In genomic region chr3:121427520-121427908, GRCm38 (mm10) we compare ENCODE assay signal across 8 mouse cellular contexts. TPM values are rescaled to one million over a fixed set of nuclear protein-coding genes. Genes with fewer than 3 reads are reported as not detected.
DNase-seq lines count a peak whose midpoint lies in the region; ATAC-seq and TF ChIP-seq lines count a peak whose summit lies in the region.

No protein-coding gene starts in this region.

- dilution Hi-C loops in CH12.LX (cut with MboI; ENCODE audit: extremely low pct_ligation_motif_present, extremely low pct_unique_long_range_greater_than_20kb, low sequenced_read_pairs), result no loop called here

- H3K9ac ChIP-seq in CH12.LX (ENCODE audit: insufficient read depth, low read depth), result peak overlapping the region; percentile 6; the same call in 1 of the 2 replicates
- H3K9ac ChIP-seq in forebrain, embryonic 14.5 days (ENCODE audit: low read length), result peak overlapping the region; percentile 97
- peak overlapping the region; percentile 72 for H3K9ac ChIP-seq in liver, embryonic 15.5 days
- H3K9ac ChIP-seq in neural tube, embryonic 15.5 days (replicated peaks), result peak overlapping the region; percentile 96

- no peaks in the 10 kb centered on the region for H3K79me2 ChIP-seq in CH12.LX (replicated peaks; ENCODE audit: control insufficient read depth, extremely low read depth, insufficient read depth, poor library complexity, severe bottlenecking)

- TF ChIP-seq POLR2A in CH12.LX (IDR thresholded peaks at IDR 0.05; ENCODE audit: low read depth, low read length), result no peak

- intact Hi-C loops in heart, postnatal 10 days (cut with DNase I), result loop anchor here (2.0 to 5.0 kb wide), 4 partner anchors 17 to 119 kb away; no protein-coding TSS in a partner anchor

- peaks cover 0 to 2% of the 10 kb centered on the region in 2 experiments for H3K36me3 ChIP-seq in CH12.LX (replicated peaks in 1 of 2; ENCODE audit: control insufficient read depth in 1 of 2, insufficient read depth in 1 of 2, low read length in 1 of 2)
- H3K36me3 ChIP-seq in forebrain, embryonic 14.5 days (ENCODE audit: control insufficient read depth, insufficient read depth, low read length), result no peaks in the 10 kb centered on the region
- H3K36me3 ChIP-seq in liver, embryonic 15.5 days (replicated peaks), result no peaks in the 10 kb centered on the region
- H3K36me3 ChIP-seq in neural tube, embryonic 15.5 days, result no peaks in the 10 kb centered on the region

- TF ChIP-seq EP300 in CH12.LX (IDR thresholded peaks at IDR 0.05; ENCODE audit: low read length), result no peak

- peak; percentile 71 for ATAC-seq in forebrain, embryonic 14.5 days
- ATAC-seq in liver, embryonic 15.5 days (ENCODE audit: insufficient read depth), result no peak
- ATAC-seq in neural tube, embryonic 15.5 days (ENCODE audit: low FRiP score), result peak; percentile 67

- peak overlapping the region; percentile 44 to 73 (median 58) for H3K4me3 ChIP-seq in CH12.LX (replicated peaks in 1 of 3; ENCODE audit: low read depth in 2 of 3, low read length in 2 of 3, poor library complexity in 1 of 3)
- peak overlapping the region; percentile 89 for H3K4me3 ChIP-seq in forebrain, embryonic 14.5 days (ENCODE audit: low read depth, low read length)
- H3K4me3 ChIP-seq in liver, embryonic 15.5 days (replicated peaks), result peak overlapping the region; percentile 71
- peak overlapping the region; percentile 93 for H3K4me3 ChIP-seq in neural tube, embryonic 15.5 days (replicated peaks)

- peak; percentile 8 for DNase-seq in CH12.LX (ENCODE audit: extremely low read depth)
- peak; percentile 64 for DNase-seq in brain, embryonic 18.5 days (ENCODE audit: low read depth, low spot score)
- peak; percentile 93 for DNase-seq in forebrain, embryonic 14.5 days (ENCODE audit: low spot score)
- DNase-seq in heart, postnatal 10 days, result peak; percentile 86
- peak; percentile 61 for DNase-seq in layer of hippocampus, adult 11-12 months (ENCODE audit: low spot score)
- DNase-seq in urinary bladder, postnatal 25 days (ENCODE audit: low spot score), result peak; percentile 43

- TF ChIP-seq RAD21 in CH12.LX (IDR thresholded peaks at IDR 0.05; ENCODE audit: low read depth, low read length), result no peak

- in situ Hi-C loops in CH12.LX (cut with MboI; ENCODE audit: low pct_ligation_motif_present, low pct_unique_long_range_greater_than_20kb, low sequenced_read_pairs), result no loop called here

- H3K4me2 ChIP-seq in CH12.LX (ENCODE audit: insufficient read depth, low read depth, poor library complexity, severe bottlenecking), result peak overlapping the region; percentile 80
- peak overlapping the region; percentile 93 for H3K4me2 ChIP-seq in forebrain, embryonic 14.5 days (ENCODE audit: low read length)
- peak overlapping the region; percentile 95 for H3K4me2 ChIP-seq in liver, embryonic 15.5 days
- peak overlapping the region; percentile 92 for H3K4me2 ChIP-seq in neural tube, embryonic 15.5 days

- TF ChIP-seq CTCF in CH12.LX (conservative IDR thresholded peaks at IDR 0.05 in 1 of 2, IDR thresholded peaks at IDR 0.05 in 1 of 2; ENCODE audit: low read depth in 2 of 2, low read length in 2 of 2), result no peak

- H3K27me3 ChIP-seq in CH12.LX (replicated peaks), result peaks cover 13% of the 10 kb centered on the region
- H3K27me3 ChIP-seq in forebrain, embryonic 14.5 days (replicated peaks; ENCODE audit: control insufficient read depth, insufficient read depth, low read length), result no peaks in the 10 kb centered on the region
- H3K27me3 ChIP-seq in liver, embryonic 15.5 days, result peaks cover 31% of the 10 kb centered on the region
- H3K27me3 ChIP-seq in neural tube, embryonic 15.5 days (replicated peaks), result no peaks in the 10 kb centered on the region

- 0% methylated on average over 13 of the region's 13 CpGs for WGBS in forebrain, embryonic 14.5 days
- under 1% methylated on average over 13 of the region's 13 CpGs for WGBS in liver, embryonic 15.5 days (ENCODE audit: insufficient replicate concordance)
- 0% methylated on average over 13 of the region's 13 CpGs for WGBS in neural tube, embryonic 15.5 days

- no peak overlapping the region for H3K27ac ChIP-seq in CH12.LX (ENCODE audit: insufficient read depth, low read depth)
- peak overlapping the region; percentile 98 for H3K27ac ChIP-seq in forebrain, embryonic 14.5 days (ENCODE audit: low read depth, low read length)
- peak overlapping the region; percentile 81 for H3K27ac ChIP-seq in liver, embryonic 15.5 days (replicated peaks)
- peak overlapping the region; percentile 97 for H3K27ac ChIP-seq in neural tube, embryonic 15.5 days (replicated peaks)

- no peaks in the 10 kb centered on the region for H3K9me3 ChIP-seq in CH12.LX (replicated peaks; ENCODE audit: low read length)
- H3K9me3 ChIP-seq in forebrain, embryonic 14.5 days (replicated peaks; ENCODE audit: control insufficient read depth, low read length), result no peaks in the 10 kb centered on the region
- H3K9me3 ChIP-seq in liver, embryonic 15.5 days (replicated peaks), result no peaks in the 10 kb centered on the region
- no peaks in the 10 kb centered on the region for H3K9me3 ChIP-seq in neural tube, embryonic 15.5 days (replicated peaks)

- H3K4me1 ChIP-seq in CH12.LX (ENCODE audit: control insufficient read depth in 1 of 2, insufficient read depth in 2 of 2), result peaks cover 0 to 27% of the 10 kb centered on the region in 2 experiments; a peak in 2 of 4 replicates
- peaks cover 29% of the 10 kb centered on the region for H3K4me1 ChIP-seq in forebrain, embryonic 14.5 days (ENCODE audit: control insufficient read depth, insufficient read depth, low read length)
- peaks cover 54% of the 10 kb centered on the region for H3K4me1 ChIP-seq in liver, embryonic 15.5 days (replicated peaks)
- H3K4me1 ChIP-seq in neural tube, embryonic 15.5 days, result peaks cover 45% of the 10 kb centered on the region

TF ChIP-seq in CH12.LX, 34 proteins besides CTCF, POLR2A, EP300 and RAD21:
- TF ChIP-seq ELF1 (IDR thresholded peaks at IDR 0.05; ENCODE audit: low read depth, low read length), result no peak
- TF ChIP-seq CHD1 (IDR thresholded peaks at IDR 0.05; ENCODE audit: low read depth, low read length), result no peak
- TF ChIP-seq HCFC1 (IDR thresholded peaks at IDR 0.05; ENCODE audit: low read depth, low read length), result no peak
- no peak for TF ChIP-seq JUN (IDR thresholded peaks at IDR 0.05; ENCODE audit: insufficient read depth, low read depth, low read length)
- no peak for TF ChIP-seq USF2 (conservative IDR thresholded peaks at IDR 0.05; ENCODE audit: low read depth, low read length)
- no peak for TF ChIP-seq SIN3A (IDR thresholded peaks at IDR 0.05; ENCODE audit: low read length)
- no peak for TF ChIP-seq GABPA (IDR thresholded peaks at IDR 0.05; ENCODE audit: insufficient replicate concordance, low read depth, low read length)
- no peak for TF ChIP-seq POLR2AphosphoS2 (IDR thresholded peaks at IDR 0.05; ENCODE audit: low read depth, low read length)
- no peak for TF ChIP-seq JUND (conservative IDR thresholded peaks at IDR 0.05; ENCODE audit: low read depth, low read length)
- TF ChIP-seq MYC (IDR thresholded peaks at IDR 0.05; ENCODE audit: low read depth, low read length), result no peak
- TF ChIP-seq MAZ (IDR thresholded peaks at IDR 0.05; ENCODE audit: low read depth, low read length), result no peak
- TF ChIP-seq USF1 (IDR thresholded peaks at IDR 0.05; ENCODE audit: low read depth, low read length), result no peak
- no peak for TF ChIP-seq CHD2 (IDR thresholded peaks at IDR 0.05; ENCODE audit: low read length)
- no peak for TF ChIP-seq MAFK (IDR thresholded peaks at IDR 0.05; ENCODE audit: insufficient replicate concordance, low read length)
- TF ChIP-seq SMC3 (IDR thresholded peaks at IDR 0.05; ENCODE audit: low read depth, low read length), result no peak
- TF ChIP-seq NRF1 (IDR thresholded peaks at IDR 0.05; ENCODE audit: low read depth, low read length), result no peak
- TF ChIP-seq ZMIZ1 (IDR thresholded peaks at IDR 0.05; ENCODE audit: low read depth, low read length), result no peak
- TF ChIP-seq RCOR1 (conservative IDR thresholded peaks at IDR 0.05; ENCODE audit: low read depth, low read length), result no peak
- no peak for TF ChIP-seq NELFE (IDR thresholded peaks at IDR 0.05; ENCODE audit: low read depth, low read length)
- no peak for TF ChIP-seq BHLHE40 (IDR thresholded peaks at IDR 0.05; ENCODE audit: low read depth, low read length)

RNA-seq across cellular contexts. Expression of gene Cnn3, which starts 1.2 kb away (rescaled TPM):
- total RNA-seq in CH12.LX (2012; rRNA removed) (9.5 and 12.5 TPM in 2 replicates), CH12.LX (2014; rRNA removed) (46.4 and 48.3 TPM in 2 replicates)
- polyA plus RNA-seq in CH12.LX (2012; ENCODE audit: insufficient read length, low read depth), result 50.4 and 58.5 TPM in 2 replicates
- 691 and 743 TPM in 2 replicates for polyA plus RNA-seq in forebrain, embryonic 14.5 days (2014; fragmentation: Nextera tagmentation; extraction: Ambion mirVana)
- total RNA-seq in heart, postnatal 10 days (2021), result 100 to 1,000 TPM; 115 to 117 TPM
- 97.4 and 98.3 TPM in 2 replicates for polyA plus RNA-seq in liver, embryonic 15.5 days (2015; fragmentation: Nextera tagmentation; extraction: Ambion mirVana)
- polyA plus RNA-seq in neural tube, embryonic 15.5 days (2015; fragmentation: Nextera tagmentation; extraction: Ambion mirVana), result 381 and 465 TPM in 2 replicates

Comparison
In these comparisons a context has a peak if more than half of its experiments do, and no peak if none do; other contexts are left out.
1. DNase-seq: peak in every context shown above with its lines; median percentile 93 in forebrain, embryonic 14.5 days; 86 in heart, postnatal 10 days; 64 in brain, embryonic 18.5 days; 61 in layer of hippocampus, adult 11-12 months; 43 in urinary bladder, postnatal 25 days; 8 in CH12.LX.
2. H3K9ac ChIP-seq: peak in every context shown above with its lines; median percentile 97 in forebrain, embryonic 14.5 days; 96 in neural tube, embryonic 15.5 days; 72 in liver, embryonic 15.5 days; 6 in CH12.LX.